Mouse (Mus musculus) left cerebral cortex, adult 9 months (tissue): ENCODE results near the gene Olfr995.

ENCODE experiments used
- DNase-seq, 2 experiments: peaks; one replicate each; pipeline ENCODE4 v3.0.0; 2022; ENCODE audit warnings: low spot score in 2 of 2

The Olfr995 gene

GRCm38 (mm10) chr2:85443539-85443938 lies at the start of gene Olfr995:
Gene Olfr995, minus strand, starts transcription at chr2:85443639.
- DNase-seq, result no peak

DNA sequence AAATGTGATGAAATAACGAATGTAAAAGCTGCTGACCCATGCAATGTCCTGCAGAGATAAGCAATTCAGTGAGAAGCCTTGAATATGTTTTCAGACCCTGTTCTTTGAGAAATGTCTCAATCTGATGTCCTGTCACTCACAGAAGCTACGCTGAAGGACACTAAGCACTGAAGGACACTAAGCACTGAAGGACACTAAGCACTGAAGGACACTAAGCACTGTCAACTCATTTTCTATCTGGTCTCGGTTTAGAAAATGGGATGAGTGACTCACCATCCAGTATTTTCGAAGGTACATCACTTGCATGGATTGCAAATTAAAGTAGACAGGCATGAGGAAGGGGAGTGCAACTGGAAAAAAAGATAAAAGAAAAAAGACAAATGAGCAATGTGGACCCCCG lies 47.0 kb upstream of the Olfr995 start:
- no peak for DNase-seq

DNA sequence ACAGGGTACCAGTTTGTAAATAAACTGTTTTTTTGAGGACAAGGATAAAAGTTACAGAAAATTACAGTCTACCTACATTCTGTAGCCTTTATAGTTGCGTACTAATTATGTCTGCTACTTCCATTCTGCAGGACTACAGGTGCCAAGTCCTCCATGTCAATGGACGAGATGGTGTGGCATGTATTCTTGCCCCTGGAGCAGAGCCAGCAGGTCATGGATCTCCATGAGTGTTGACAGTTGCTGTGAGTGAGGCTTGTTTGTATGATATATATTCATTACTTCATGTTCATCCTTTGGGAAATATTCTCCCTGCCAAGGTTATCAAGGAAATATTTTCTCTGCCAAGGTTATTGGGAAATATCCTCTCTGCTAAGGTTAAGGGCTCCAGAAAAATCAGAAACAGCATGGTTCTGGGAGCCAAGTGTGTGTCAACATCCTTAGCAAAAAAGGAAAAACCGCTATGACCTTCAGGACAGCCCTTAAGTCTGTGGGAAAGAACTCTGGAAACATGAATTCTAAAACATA lies 23.4 kb upstream of the Olfr995 start:
- DNase-seq, result no peak

DNA sequence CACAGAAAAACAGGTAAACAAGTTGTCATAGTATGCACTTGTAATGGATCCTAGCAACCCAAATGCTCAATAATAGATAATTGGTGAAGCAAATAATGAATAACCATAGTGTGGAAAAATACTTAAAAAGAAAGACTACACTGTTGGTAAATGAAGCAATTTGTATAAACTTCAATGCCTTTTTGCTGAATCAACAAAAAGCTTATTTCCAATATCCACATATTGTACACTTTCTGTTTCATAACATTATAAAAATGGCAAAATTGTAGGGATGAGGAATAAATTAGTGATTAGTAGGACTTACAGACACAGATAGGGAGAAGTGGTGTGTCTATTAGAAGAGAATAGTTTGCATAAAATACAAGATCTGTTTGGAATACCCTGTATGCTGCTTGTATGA lies 893 bp downstream of the Olfr995 start:
- DNase-seq, result no peak

DNA sequence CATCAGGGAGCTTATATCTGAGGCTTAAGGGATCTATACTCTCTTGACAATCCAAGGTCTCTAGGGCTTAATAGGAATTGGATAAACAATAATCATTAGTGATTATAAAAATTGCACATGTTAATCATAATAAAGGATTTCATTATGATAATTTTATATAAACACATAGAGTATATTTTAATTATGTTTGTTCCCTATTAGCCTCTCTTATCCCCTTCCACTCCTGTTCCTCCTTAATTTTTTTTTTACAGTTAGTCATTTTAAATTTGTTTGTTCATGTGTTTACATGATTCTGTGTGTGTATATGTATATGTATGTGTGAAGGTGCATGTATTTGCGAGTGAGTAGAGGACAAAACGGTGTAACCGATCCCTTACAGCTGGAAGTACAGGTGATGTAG lies 7.1 kb downstream of the Olfr995 start, which contains the start of gene Olfr994:
Gene Olfr994 (minus strand): TSS at position 101 of the 400 bp plus-strand sequence.
- no peak for DNase-seq

GRCm38 (mm10) chr2:85425893-85426292 lies 17.5 kb downstream of the Olfr995 start:
- DNase-seq, result peak; percentile 12 to 27

GRCm38 (mm10) chr2:85414777-85415176 lies 28.7 kb downstream of the Olfr995 start, which contains the start of gene Olfr993:
Gene Olfr993, minus strand, starts transcription at chr2:85414877.
- no peak for DNase-seq

- no peak for DNase-seq
Observed at GRCm38 (mm10) chr2:85409369-85409768, 34.1 kb downstream of the Olfr995 start, which contains the start of gene Olfr992. Gene Olfr992, minus strand, starts transcription at chr2:85409469.
